Mouse (Mus musculus) gastrocnemius, postnatal 25 days (tissue): ENCODE measurements around the gene Cdk13. TPM values are rescaled to one million over a fixed set of nuclear protein-coding genes. Genes with fewer than 3 reads are reported as not detected.

Experiments
- DNase-seq: peaks from one replicate; pipeline ENCODE4 v3.0.0; 2022
- total RNA-seq, 2 experiments: library from RNA; stranded (reverse); gene quantifications; 1 replicate in 1 of 2; 2 replicates in 1 of 2; pipeline ENCODE4 v1.2.3; 2021

The Cdk13 gene
- total RNA-seq, 2 experiments from 2014 or later = 17.1 to 19.6 TPM

- no peak for DNase-seq
Measured at GRCm38 (mm10) chr13:17762405-17762804, 42.5 kb downstream of the Cdk13 start.

GRCm38 (mm10) chr13:17754997-17755396 is 49.9 kb downstream of the Cdk13 start:
- no peak for DNase-seq

GRCm38 (mm10) chr13:17728798-17729197 is 76.1 kb downstream of the Cdk13 start:
- DNase-seq = no peak

GRCm38 (mm10) chr13:17727922-17728321 is 77.0 kb downstream of the Cdk13 start:
- DNase-seq = no peak

GRCm38 (mm10) chr13:17717357-17717756 is 87.5 kb downstream of the Cdk13 start:
- DNase-seq = no peak

- no peak for DNase-seq
Measured at GRCm38 (mm10) chr13:17708784-17709311, 96.0 kb downstream of the Cdk13 start.

GRCm38 (mm10) chr13:17705188-17705826 is 99.6 kb downstream of the Cdk13 start:
- DNase-seq = no peak

GRCm38 (mm10) chr13:17702311-17702710 is 102.6 kb downstream of the Cdk13 start:
- no peak for DNase-seq

GRCm38 (mm10) chr13:17701322-17701721 is 103.6 kb downstream of the Cdk13 start:
- DNase-seq = no peak

- no peak for DNase-seq
Measured at GRCm38 (mm10) chr13:17700090-17700715, 104.7 kb downstream of the Cdk13 start.

GRCm38 (mm10) chr13:17695898-17696580 is 108.9 kb downstream of the Cdk13 start:
- no peak for DNase-seq

GRCm38 (mm10) chr13:17694911-17695699 is 109.8 kb downstream of the Cdk13 start, which contains the start of the genes Mplkip and Sugct:
Gene Mplkip (plus strand): TSS chr13:17695192.
Gene Sugct (minus strand): TSS chr13:17695553.
- peak; percentile 100 for DNase-seq

GRCm38 (mm10) chr13:17694414-17694813 is 110.5 kb downstream of the Cdk13 start:
- no peak for DNase-seq

- DNase-seq = no peak
Measured at GRCm38 (mm10) chr13:17693816-17694215, 111.1 kb downstream of the Cdk13 start.

GRCm38 (mm10) chr13:17691436-17691835 is 113.5 kb downstream of the Cdk13 start:
- DNase-seq = no peak

GRCm38 (mm10) chr13:17690686-17691085 is 114.2 kb downstream of the Cdk13 start:
- DNase-seq = no peak

GRCm38 (mm10) chr13:17689461-17689860 is 115.4 kb downstream of the Cdk13 start:
- DNase-seq = no peak

GRCm38 (mm10) chr13:17671122-17671521 is 133.8 kb downstream of the Cdk13 start:
- DNase-seq = no peak

- DNase-seq = no peak
Measured at GRCm38 (mm10) chr13:17667380-17667779, 137.5 kb downstream of the Cdk13 start.
